Mouse (Mus musculus) adrenal gland, postnatal 36 days (tissue): ENCODE results near the gene Rbm28. TPM values are rescaled to one million over a fixed set of nuclear protein-coding genes. Genes with fewer than 3 reads are reported as not detected.

Source experiments
- DNase-seq, 2 experiments: peaks; one replicate each; pipeline ENCODE4 v3.0.0; 2021; ENCODE audit warnings: mixed read lengths in 1 of 2
- microRNA-seq: library from miRNA; unstranded; fragments of <30 nt; microRNA quantifications from one replicate; pipeline ENCODE4 v1.2.0, GENCODE M21; 2021
- total RNA-seq, 2 experiments: library from RNA; stranded (reverse); gene quantifications; 2 replicates each; pipeline ENCODE4 v1.2.3; 2021

Gene Rbm28
- total RNA-seq, 2 experiments from 2014 or later = 28.4 to 29.7 TPM

- no peak for DNase-seq
Measured at GRCm38 (mm10) chr6:29074133-29074469, 90.7 kb downstream of the Rbm28 start.

Small RNAs within 50 kb of the gene (microRNA-seq; reads per million reads assigned to microRNA genes)
- gene Gm24303 = not detected

Other genes starting within 250 kb of the Rbm28 start
- gene Lep, start 104.8 kb downstream of the Rbm28 start, total RNA-seq = 10 to 100 TPM in 1 of 2 experiments, 1 to 10 TPM in 1; 1.5 to 15.6 TPM
- 1 to 10 TPM; 3.2 TPM for gene Prrt4, start 14.6 kb upstream of the Rbm28 start, total RNA-seq
- gene Impdh1, start 51.4 kb upstream of the Rbm28 start, total RNA-seq = 10 to 100 TPM; 74.9 to 83.1 TPM
- gene Hilpda, start 107.5 kb upstream of the Rbm28 start, total RNA-seq = 1 to 10 TPM; 6.0 to 7.0 TPM
- not detected for gene Fam71f2, start 114.6 kb upstream of the Rbm28 start, total RNA-seq
- not detected for gene Fam71f1, start 154.1 kb upstream of the Rbm28 start, total RNA-seq
- gene Calu, start 183.1 kb upstream of the Rbm28 start, total RNA-seq = 100 to 1,000 TPM; 139 to 152 TPM
- gene Opn1sw, start 223.5 kb upstream of the Rbm28 start, total RNA-seq = not detected
- 1 to 10 TPM; 3.3 to 3.9 TPM for gene Ccdc136, start 231.3 kb upstream of the Rbm28 start, total RNA-seq